Mouse (Mus musculus): Measurements from ENCODE around the gene Ccnb1ip1. TPM values are rescaled to one million over a fixed set of nuclear protein-coding genes. Genes with fewer than 3 reads are reported as not detected.
A peak's percentile ranks its signal among the peaks of the same experiment; 100 is the strongest.

The Ccnb1ip1 gene
- polyA plus RNA-seq, 1 experiment from 2014 or later = not detected

DNA sequence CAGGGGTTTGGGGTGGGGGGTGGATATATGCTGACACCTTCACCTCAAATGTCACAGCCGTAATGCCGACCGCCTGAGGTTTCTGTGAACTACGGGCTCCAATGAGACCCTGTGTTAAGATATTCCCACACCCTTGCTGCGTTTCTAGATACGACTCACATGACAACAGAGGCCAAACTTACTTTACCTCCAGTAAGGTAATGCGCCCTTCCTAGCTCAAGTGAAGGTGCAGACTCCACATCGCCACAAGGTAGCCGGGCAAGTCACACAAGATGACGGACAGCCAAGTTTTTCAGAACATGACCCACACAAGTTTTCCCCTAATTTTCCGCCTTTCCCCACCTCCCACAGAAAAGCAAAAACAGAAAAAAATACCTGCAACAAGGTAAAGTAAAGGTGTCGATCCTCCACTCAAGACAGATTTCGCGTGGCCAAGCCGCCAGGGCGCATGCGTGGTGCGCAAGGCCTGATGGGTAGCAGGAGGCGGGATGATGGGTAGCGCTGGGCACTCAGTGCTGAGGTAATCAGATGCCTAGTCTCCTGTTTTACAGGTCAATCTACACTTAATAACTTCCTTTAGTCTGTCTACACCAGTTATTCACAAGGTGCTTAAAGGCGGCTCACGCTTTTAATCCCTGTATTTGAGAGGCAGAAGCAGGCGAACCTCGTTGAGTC, 12.1 kb downstream of the Ccnb1ip1 start:
- H3K9me3 ChIP-seq (ENCODE audit: control insufficient read depth) = no peaks in the 10 kb centered on the region
- no peaks in the 10 kb centered on the region for H3K36me3 ChIP-seq (ENCODE audit: control insufficient read depth, insufficient read depth)
- no peak for ATAC-seq
- H3K9ac ChIP-seq (ENCODE audit: low read depth, low read length) = no peak overlapping the region
- H3K27me3 ChIP-seq (replicated peaks; ENCODE audit: control insufficient read depth, insufficient read depth, low read length) = no peaks in the 10 kb centered on the region
- H3K4me2 ChIP-seq (replicated peaks; ENCODE audit: low read depth) = no peak overlapping the region
- H3K4me1 ChIP-seq (replicated peaks; ENCODE audit: control insufficient read depth, insufficient read depth, low read length) = no peaks in the 10 kb centered on the region
- TF ChIP-seq CTCF (IDR thresholded peaks at IDR 0.05; ENCODE audit: low read depth) = no peak
- 91% methylated on average over 24 of the region's 24 CpGs for WGBS
- no peak overlapping the region for H3K4me3 ChIP-seq (ENCODE audit: low read depth, low read length)
- H3K27ac ChIP-seq (ENCODE audit: low read depth, low read length) = no peak overlapping the region

DNA sequence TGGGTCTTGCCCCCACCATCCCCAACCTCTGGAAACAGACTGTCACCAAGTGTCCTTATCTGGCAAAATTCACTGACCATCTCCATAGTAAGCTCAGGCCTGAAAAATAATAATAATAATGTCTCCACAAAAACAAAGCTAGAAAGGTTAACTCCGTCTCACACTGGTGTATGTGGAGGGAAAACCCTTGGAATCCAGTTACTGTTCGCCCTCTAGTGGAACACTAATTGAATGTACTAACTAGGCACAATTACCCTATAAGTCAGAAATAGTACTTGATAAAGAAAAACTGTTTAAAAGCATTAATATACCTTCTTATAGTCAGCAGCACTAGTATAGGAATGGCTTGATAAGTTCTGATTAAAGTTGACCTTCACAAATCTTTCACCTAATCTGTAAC, 19.4 kb downstream of the Ccnb1ip1 start:
- H3K9ac ChIP-seq (ENCODE audit: low read depth, low read length) = no peak overlapping the region
- no peak overlapping the region for H3K27ac ChIP-seq (ENCODE audit: low read depth, low read length)
- no peaks in the 10 kb centered on the region for H3K4me1 ChIP-seq (replicated peaks; ENCODE audit: control insufficient read depth, insufficient read depth, low read length)
- H3K36me3 ChIP-seq (ENCODE audit: control insufficient read depth, insufficient read depth) = no peaks in the 10 kb centered on the region
- H3K27me3 ChIP-seq (replicated peaks; ENCODE audit: control insufficient read depth, insufficient read depth, low read length) = no peaks in the 10 kb centered on the region
- H3K4me2 ChIP-seq (replicated peaks; ENCODE audit: low read depth) = no peak overlapping the region
- no peaks in the 10 kb centered on the region for H3K9me3 ChIP-seq (ENCODE audit: control insufficient read depth)
- H3K4me3 ChIP-seq (ENCODE audit: low read depth, low read length) = no peak overlapping the region
- TF ChIP-seq CTCF (IDR thresholded peaks at IDR 0.05; ENCODE audit: low read depth) = peak; percentile 68
- ATAC-seq = no peak
- WGBS = 9% methylated on average over 2 of the region's 2 CpGs

DNA sequence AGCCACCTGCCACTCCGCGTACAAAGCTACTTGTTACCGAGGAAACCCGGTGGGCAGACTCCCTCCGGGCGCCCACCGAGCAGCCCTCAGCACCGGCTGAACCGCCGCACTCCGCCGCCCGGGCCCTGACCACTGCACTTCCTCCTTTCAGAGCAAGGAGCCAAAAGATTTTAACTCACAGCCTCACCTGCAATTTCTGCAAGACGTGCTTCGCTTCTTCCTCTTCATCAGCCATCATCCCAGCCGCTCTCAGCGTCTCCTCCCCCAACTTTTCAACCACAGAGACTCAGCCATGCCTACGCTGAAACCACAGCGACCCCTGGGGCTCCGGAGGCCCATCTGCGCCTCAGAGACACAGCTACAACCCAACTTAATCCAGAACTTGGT, 22.3 kb downstream of the Ccnb1ip1 start, which contains the start of gene Ttc5:
Gene Ttc5, minus strand, starts transcription at position 269 of the 387 bp plus-strand sequence.
- peak; percentile 91 for ATAC-seq

DNA sequence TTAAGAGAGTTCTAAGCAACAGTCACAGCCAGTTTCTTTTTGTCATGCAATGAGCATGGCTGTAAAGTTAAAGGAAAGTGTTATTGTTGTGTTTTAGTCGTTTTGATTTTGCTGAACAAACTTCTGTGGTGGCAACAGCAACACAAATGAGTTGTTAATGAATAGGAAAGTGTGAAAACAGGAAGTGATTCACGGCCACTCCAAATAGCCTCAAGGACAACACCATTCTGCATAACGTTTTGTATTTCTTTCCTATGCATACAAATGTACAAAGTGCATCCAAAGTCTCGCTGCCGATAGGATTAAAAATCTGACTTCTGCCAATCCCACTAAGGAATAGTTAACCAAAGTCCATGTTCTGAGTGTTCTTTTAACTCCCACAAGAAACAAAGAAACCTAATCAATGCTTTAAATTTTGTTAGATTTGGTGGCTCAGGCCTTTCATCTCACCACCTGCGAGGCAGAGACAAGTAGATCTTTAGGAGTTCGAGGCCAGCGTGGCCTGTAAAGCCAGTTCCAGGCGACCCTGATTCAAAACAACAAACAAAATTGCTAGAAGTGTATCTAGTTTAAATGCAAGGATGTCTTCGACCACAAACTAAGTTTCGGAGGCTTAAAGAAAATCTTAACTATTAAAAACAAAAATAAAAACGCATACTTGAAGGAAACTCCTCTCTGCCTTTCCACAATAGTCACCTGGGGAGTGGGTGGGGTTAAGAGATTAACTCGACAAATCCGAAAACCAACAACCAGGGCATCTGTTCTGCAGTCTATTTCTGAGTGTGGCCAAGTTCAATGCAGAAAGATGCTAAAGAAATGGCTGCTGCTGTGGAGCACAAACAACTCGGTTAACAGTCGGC, 22.9 kb downstream of the Ccnb1ip1 start:
- Histone ChIP-seq H3K4me2 (replicated peaks; ENCODE audit: low read depth) (peak overlapping the region; percentile 60), H3K36me3 (ENCODE audit: control insufficient read depth, insufficient read depth) (peaks cover 9% of the 10 kb centered on the region), H3K27ac (ENCODE audit: low read depth, low read length) (peak overlapping the region; percentile 47), H3K4me1 (replicated peaks; ENCODE audit: control insufficient read depth, insufficient read depth, low read length) (no peaks in the 10 kb centered on the region), H3K27me3 (replicated peaks; ENCODE audit: control insufficient read depth, insufficient read depth, low read length) (no peaks in the 10 kb centered on the region), H3K4me3 (ENCODE audit: low read depth, low read length) (peak overlapping the region; percentile 72), H3K9me3 (ENCODE audit: control insufficient read depth) (no peaks in the 10 kb centered on the region), H3K9ac (ENCODE audit: low read depth, low read length) (peak overlapping the region; percentile 23)
- no peak for TF ChIP-seq CTCF (IDR thresholded peaks at IDR 0.05; ENCODE audit: low read depth)
- WGBS = 17% methylated on average over 16 of the region's 16 CpGs
- no peak for ATAC-seq

More for the DNA sequence above, 22.3 kb downstream of the Ccnb1ip1 start, which contains the start of gene Ttc5:
- Histone ChIP-seq H3K9ac (ENCODE audit: low read depth, low read length) (peak within 1 kb of the TSS; percentile 23), H3K9me3 (ENCODE audit: control insufficient read depth) (no peaks in the 10 kb centered on the region), H3K27me3 (replicated peaks; ENCODE audit: control insufficient read depth, insufficient read depth, low read length) (no peaks in the 10 kb centered on the region), H3K36me3 (ENCODE audit: control insufficient read depth, insufficient read depth) (peaks cover 7% of the 10 kb centered on the region), H3K27ac (ENCODE audit: low read depth, low read length) (peak within 1 kb of the TSS; percentile 47), H3K4me1 (replicated peaks; ENCODE audit: control insufficient read depth, insufficient read depth, low read length) (no peaks in the 10 kb centered on the region), H3K4me3 (ENCODE audit: low read depth, low read length) (peak within 1 kb of the TSS; percentile 72), H3K4me2 (replicated peaks; ENCODE audit: low read depth) (peak within 1 kb of the TSS; percentile 60)
- peak; percentile 97 for TF ChIP-seq CTCF (IDR thresholded peaks at IDR 0.05; ENCODE audit: low read depth)
- WGBS = under 1% methylated on average over 21 of the region's 21 CpGs

DNA sequence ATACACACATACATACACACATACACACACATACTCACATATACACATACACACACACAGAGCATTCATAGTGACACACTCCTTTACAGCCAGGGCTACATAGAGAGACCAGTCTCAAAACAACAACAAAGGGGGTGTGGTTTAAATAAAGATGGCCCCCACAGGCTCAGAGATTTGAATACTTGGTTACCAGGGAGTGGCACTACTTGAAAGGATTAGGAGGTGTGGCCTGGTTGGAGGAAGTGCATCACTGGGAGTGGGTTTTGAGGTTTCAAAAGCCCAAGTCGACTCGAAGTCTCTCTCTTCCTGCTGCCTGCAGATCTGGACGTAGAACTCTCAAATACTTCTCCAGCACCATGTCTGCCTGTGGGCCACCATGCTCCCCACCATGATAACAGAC, 25.4 kb downstream of the Ccnb1ip1 start:
- Histone ChIP-seq H3K9ac (ENCODE audit: low read depth, low read length) (no peak overlapping the region), H3K36me3 (ENCODE audit: control insufficient read depth, insufficient read depth) (peaks cover 14% of the 10 kb centered on the region), H3K4me3 (ENCODE audit: low read depth, low read length) (no peak overlapping the region), H3K27me3 (replicated peaks; ENCODE audit: control insufficient read depth, insufficient read depth, low read length) (no peaks in the 10 kb centered on the region), H3K27ac (ENCODE audit: low read depth, low read length) (no peak overlapping the region), H3K4me2 (replicated peaks; ENCODE audit: low read depth) (no peak overlapping the region), H3K4me1 (replicated peaks; ENCODE audit: control insufficient read depth, insufficient read depth, low read length) (no peaks in the 10 kb centered on the region), H3K9me3 (ENCODE audit: control insufficient read depth) (no peaks in the 10 kb centered on the region)
- ATAC-seq = no peak
- no peak for TF ChIP-seq CTCF (IDR thresholded peaks at IDR 0.05; ENCODE audit: low read depth)
- 99% methylated on average over 3 of the region's 3 CpGs for WGBS

DNA sequence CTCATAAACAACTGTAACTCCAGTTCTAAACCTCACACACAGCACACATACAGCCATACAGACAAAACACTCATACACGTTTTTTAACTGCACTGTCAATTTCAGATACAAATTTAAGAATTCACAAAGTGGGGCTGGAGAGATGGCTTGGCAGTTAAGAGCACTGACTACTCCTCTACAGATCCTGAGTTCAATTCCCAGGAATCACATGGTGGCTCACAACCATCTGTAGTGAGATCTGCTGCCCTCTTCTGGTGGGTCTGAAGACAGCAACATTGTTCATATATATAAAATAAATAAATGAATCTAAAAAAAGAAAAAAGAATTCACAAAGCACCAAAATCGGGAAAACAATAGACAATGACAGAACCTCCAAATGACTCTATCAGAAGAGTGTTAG, 36.2 kb downstream of the Ccnb1ip1 start:
- H3K27ac ChIP-seq (ENCODE audit: low read depth, low read length) = no peak overlapping the region
- no peak for ATAC-seq
- no peak overlapping the region for H3K4me3 ChIP-seq (ENCODE audit: low read depth, low read length)
- no peak overlapping the region for H3K4me2 ChIP-seq (replicated peaks; ENCODE audit: low read depth)
- H3K36me3 ChIP-seq (ENCODE audit: control insufficient read depth, insufficient read depth) = peaks cover 80% of the 10 kb centered on the region
- no peaks in the 10 kb centered on the region for H3K4me1 ChIP-seq (replicated peaks; ENCODE audit: control insufficient read depth, insufficient read depth, low read length)
- H3K9me3 ChIP-seq (ENCODE audit: control insufficient read depth) = no peaks in the 10 kb centered on the region
- H3K9ac ChIP-seq (ENCODE audit: low read depth, low read length) = no peak overlapping the region
- 88% methylated on average over 2 of the region's 2 CpGs for WGBS
- TF ChIP-seq CTCF (IDR thresholded peaks at IDR 0.05; ENCODE audit: low read depth) = peak; percentile 59
- H3K27me3 ChIP-seq (replicated peaks; ENCODE audit: control insufficient read depth, insufficient read depth, low read length) = no peaks in the 10 kb centered on the region

All from intestine, postnatal 0 days (tissue).